Mouse (Mus musculus): ENCODE data around the gene Cat.

DNA sequence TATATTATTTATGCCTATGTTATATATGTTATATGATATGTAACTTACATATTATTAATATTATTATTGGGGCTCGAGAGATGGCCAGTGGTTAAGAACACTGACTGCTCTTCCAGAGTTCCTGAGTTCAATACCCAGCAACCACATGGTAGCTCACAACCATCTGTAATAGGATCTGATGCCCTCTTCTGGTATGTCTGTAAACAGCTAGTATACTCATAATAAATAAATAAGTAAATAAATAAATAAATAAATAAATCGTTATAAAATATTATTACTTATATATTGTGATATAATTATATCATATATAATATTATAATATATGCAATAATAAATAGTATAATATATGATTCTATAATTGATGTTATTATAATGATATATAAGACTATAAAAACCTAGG, 8.8 kb downstream of the Cat start:
- TF ChIP-seq CTCF (IDR thresholded peaks at IDR 0.05; ENCODE audit: borderline replicate concordance, insufficient read depth, low read depth, low read length) = no peak
- no peak for TF ChIP-seq POLR2A (IDR thresholded peaks at IDR 0.05; ENCODE audit: borderline replicate concordance, insufficient read depth, low read length)

Data from cerebellum, adult 2 months (tissue).